Mouse (Mus musculus) forebrain, embryonic 14.5 days (tissue): ENCODE measurements at regions not wholly inside any gene's neighbourhood (a gene's known extent, or its start where the extent isn't known, plus 50 kb on each side); places are given as distances from the start of the nearest gene placed in this dataset.
"Not testable (repeated sequence)": the region's sequence is repeated elsewhere in the genome, so short reads cannot be mapped to it uniquely, and the experiment has no call there.

Source experiments
- ATAC-seq: fragments of 200-750 bp; cut with Nextera tagmentation; 2 replicates; pipeline ENCODE4 v1.8.0; 2017; ENCODE audit warnings: mild to moderate bottlenecking, moderate library complexity
- DNase-seq: peaks from one replicate; pipeline ENCODE4 v3.0.0-alpha.2; 2015; ENCODE audit warnings: low spot score
- H3K27ac ChIP-seq: fragments of 300-500 bp; sonication (generic); 2 replicates; pipeline ENCODE4 v1.5.1; 2014; ENCODE audit warnings: low read depth, mild to moderate bottlenecking, control low read depth, low read length, moderate library complexity
- H3K27me3 ChIP-seq: fragments of 300-500 bp; sonication (generic); replicated peaks from 2 replicates; pipeline ENCODE4 v1.6.1; 2014; ENCODE audit warnings: low read length, control low read depth, mixed read lengths; ENCODE audit not compliant: control insufficient read depth, insufficient read depth
- H3K36me3 ChIP-seq: fragments of 300-500 bp; sonication (generic); 2 replicates; pipeline ENCODE4 v1.6.1; 2014; ENCODE audit warnings: low read length, control low read depth; ENCODE audit not compliant: control insufficient read depth, insufficient read depth
- H3K4me1 ChIP-seq: fragments of 300-500 bp; sonication (generic); 2 replicates; pipeline ENCODE4 v1.6.1; 2014; ENCODE audit warnings: antibody characterized with exemption, low read length, control low read depth; ENCODE audit not compliant: control insufficient read depth, insufficient read depth
- H3K4me2 ChIP-seq: fragments of 300-500 bp; sonication (generic); 2 replicates; pipeline ENCODE4 v1.6.1; 2014; ENCODE audit warnings: mild to moderate bottlenecking, control low read depth, low read length
- H3K4me3 ChIP-seq: fragments of 300-500 bp; sonication (generic); 2 replicates; pipeline ENCODE4 v1.5.1; 2014; ENCODE audit warnings: low read depth, low read length, control low read depth
- H3K9ac ChIP-seq: fragments of 300-500 bp; sonication (generic); 2 replicates; pipeline ENCODE4 v1.6.1; 2014; ENCODE audit warnings: mild to moderate bottlenecking, low read length, control low read depth, moderate library complexity
- H3K9me3 ChIP-seq: fragments of 300-500 bp; sonication (generic); replicated peaks from 2 replicates; pipeline ENCODE4 v1.6.1; 2016; ENCODE audit warnings: low read length, control low read depth, mixed read lengths; ENCODE audit not compliant: control insufficient read depth
- WGBS: fragments of 180-500 bp; shearing (Covaris S2); extraction: QIAGEN DNeasy Blood & Tissue Kit; methylation state at CpG from one replicate; pipeline ENCODE4 v1.1.7; 2014; 5-methylcytosine and 5-hydroxymethylcytosine counted together

GRCm38 (mm10) chr1:23034271-23034670 is 67.8 kb downstream of the 4933415F23Rik start:
- no peak for ATAC-seq
- Histone ChIP-seq H3K36me3 (no peaks in the 10 kb centered on the region), H3K27ac (no peak overlapping the region), H3K9ac (no peak overlapping the region), H3K4me3 (no peak overlapping the region), H3K4me1 (no peaks in the 10 kb centered on the region), H3K4me2 (no peak overlapping the region), H3K27me3 (no peaks in the 10 kb centered on the region), H3K9me3 (no peaks in the 10 kb centered on the region)
- no peak for DNase-seq
- 69% methylated on average over 3 of the region's 3 CpGs for WGBS

GRCm38 (mm10) chr1:23023536-23023935 is 78.5 kb downstream of the 4933415F23Rik start:
- no peak overlapping the region for H3K9ac ChIP-seq
- WGBS: 90% methylated on average over 3 of the region's 3 CpGs
- H3K27ac ChIP-seq: no peak overlapping the region
- no peak overlapping the region for H3K4me3 ChIP-seq
- H3K36me3 ChIP-seq: no peaks in the 10 kb centered on the region
- H3K9me3 ChIP-seq: no peaks in the 10 kb centered on the region
- ATAC-seq: no peak
- H3K4me1 ChIP-seq: no peaks in the 10 kb centered on the region
- H3K4me2 ChIP-seq: no peak overlapping the region
- no peak for DNase-seq
- no peaks in the 10 kb centered on the region for H3K27me3 ChIP-seq

- H3K36me3 ChIP-seq: no peaks in the 10 kb centered on the region
- no peak overlapping the region for H3K4me3 ChIP-seq
- ATAC-seq (peak; percentile 40; the same call in 1 of the 2 replicates), DNase-seq (peak; percentile 22)
- no peaks in the 10 kb centered on the region for H3K4me1 ChIP-seq
- no peaks in the 10 kb centered on the region for H3K27me3 ChIP-seq
- no peak overlapping the region for H3K4me2 ChIP-seq
- 77% methylated on average over 5 of the region's 5 CpGs for WGBS
- H3K27ac ChIP-seq: no peak overlapping the region
- H3K9me3 ChIP-seq: no peaks in the 10 kb centered on the region
- H3K9ac ChIP-seq: no peak overlapping the region
These were observed 94.1 kb downstream of the 4933415F23Rik start for GRCm38 (mm10) chr1:23007784-23008490.

- Histone ChIP-seq H3K9ac (no peak overlapping the region), H3K4me1 (no peaks in the 10 kb centered on the region), H3K4me3 (no peak overlapping the region), H3K36me3 (no peaks in the 10 kb centered on the region), H3K27ac (no peak overlapping the region), H3K9me3 (no peaks in the 10 kb centered on the region), H3K4me2 (no peak overlapping the region), H3K27me3 (no peaks in the 10 kb centered on the region)
- peak; percentile 66 for ATAC-seq
- peak; percentile 33 for DNase-seq
- WGBS: 68% methylated on average over 5 of the region's 5 CpGs
These were observed 97.2 kb downstream of the 4933415F23Rik start for GRCm38 (mm10) chr1:23004882-23005281.

- no peak for DNase-seq
- no peak for ATAC-seq
- H3K4me2 ChIP-seq: no peak overlapping the region
- H3K36me3 ChIP-seq: no peaks in the 10 kb centered on the region
- H3K9me3 ChIP-seq: no peaks in the 10 kb centered on the region
- no peak overlapping the region for H3K9ac ChIP-seq
- H3K4me1 ChIP-seq: no peaks in the 10 kb centered on the region
- no peak overlapping the region for H3K4me3 ChIP-seq
- no peak overlapping the region for H3K27ac ChIP-seq
- 79% methylated on average over 2 of the region's 2 CpGs for WGBS
- no peaks in the 10 kb centered on the region for H3K27me3 ChIP-seq
These were observed 105.4 kb downstream of the 4933415F23Rik start for GRCm38 (mm10) chr1:22996665-22997064.

GRCm38 (mm10) chr1:22989521-22990221 is 112.4 kb downstream of the 4933415F23Rik start:
- no peak overlapping the region for H3K4me3 ChIP-seq
- no peak overlapping the region for H3K27ac ChIP-seq
- H3K36me3 ChIP-seq: no peaks in the 10 kb centered on the region
- ATAC-seq (no peak), DNase-seq (no peak)
- no peak overlapping the region for H3K9ac ChIP-seq
- no peaks in the 10 kb centered on the region for H3K9me3 ChIP-seq
- no peak overlapping the region for H3K4me2 ChIP-seq
- WGBS: 74% methylated on average over 7 of the region's 7 CpGs
- H3K4me1 ChIP-seq: no peaks in the 10 kb centered on the region
- no peaks in the 10 kb centered on the region for H3K27me3 ChIP-seq

- Histone ChIP-seq H3K9me3 (no peaks in the 10 kb centered on the region), H3K4me3 (no peak overlapping the region), H3K27me3 (no peaks in the 10 kb centered on the region), H3K4me2 (no peak overlapping the region), H3K9ac (no peak overlapping the region), H3K4me1 (no peaks in the 10 kb centered on the region), H3K36me3 (no peaks in the 10 kb centered on the region), H3K27ac (no peak overlapping the region)
- ATAC-seq (no peak), DNase-seq (no peak)
- WGBS: 61% methylated on average over 2 of the region's 2 CpGs
These were observed 114.5 kb downstream of the 4933415F23Rik start for GRCm38 (mm10) chr1:22987521-22987920.

- H3K4me3 ChIP-seq, H3K4me2 ChIP-seq, ATAC-seq, DNase-seq, H3K27ac ChIP-seq, H3K4me1 ChIP-seq, H3K9me3 ChIP-seq, H3K36me3 ChIP-seq, H3K9ac ChIP-seq, H3K27me3 ChIP-seq: not testable (repeated sequence)
These were observed 117.8 kb downstream of the 4933415F23Rik start for GRCm38 (mm10) chr1:22984276-22984675.

GRCm38 (mm10) chr1:22974917-22975316 is 127.1 kb downstream of the 4933415F23Rik start:
- ATAC-seq: no peak
- Histone ChIP-seq H3K4me3 (no peak overlapping the region), H3K9me3 (no peaks in the 10 kb centered on the region), H3K36me3 (no peaks in the 10 kb centered on the region), H3K27me3 (no peaks in the 10 kb centered on the region), H3K27ac (no peak overlapping the region), H3K4me2 (no peak overlapping the region), H3K9ac (no peak overlapping the region), H3K4me1 (no peaks in the 10 kb centered on the region)
- WGBS: 63% methylated on average over 4 of the region's 4 CpGs
- DNase-seq: no peak
